Mouse (Mus musculus): ENCODE measurements around the gene Rab38.

The Rab38 gene

GRCm38 (mm10) chr7:88536127-88536531 lies 106.1 kb downstream of the Rab38 start:
- DNase-seq, result no peak

GRCm38 (mm10) chr7:88536743-88537142 lies 106.7 kb downstream of the Rab38 start:
- DNase-seq, result no peak
